Mouse (Mus musculus) CD4-positive, CD25-positive, alpha-beta regulatory T cell, adult 9 weeks (primary cell): ENCODE data around the gene Htr3b. TPM values are rescaled to one million over a fixed set of nuclear protein-coding genes. Genes with fewer than 3 reads are reported as not detected.

Source experiments
- polyA plus RNA-seq: library from polyadenylated mRNA; unstranded; fragments of 100-300 nt; shearing (Covaris generic); gene quantifications from one replicate; pipeline ENCODE4 v1.2.1, GENCODE M21; 2017

Htr3b gene
- not detected for polyA plus RNA-seq

DNA sequence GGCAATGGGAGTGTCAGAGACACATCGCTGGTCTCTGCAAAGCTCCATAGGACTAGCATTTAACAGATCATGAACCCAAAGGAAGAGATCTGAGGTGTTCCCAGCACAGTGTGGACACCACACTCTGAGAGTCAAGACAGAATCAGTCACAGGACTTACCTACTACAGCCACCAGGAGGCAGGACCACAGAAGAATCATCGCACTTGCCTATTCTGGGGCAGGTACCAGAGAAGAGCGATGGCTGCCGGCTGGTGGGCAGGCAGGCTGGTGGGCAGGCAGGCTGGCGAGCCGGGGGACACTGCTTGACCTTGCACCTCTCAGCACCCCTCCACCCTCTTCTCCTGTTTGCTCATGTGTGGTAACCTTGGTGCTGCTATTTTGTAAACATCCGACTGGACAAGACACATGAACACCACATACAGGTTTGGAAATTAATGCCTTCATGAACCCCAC, at the start of gene Htr3b:
Gene Htr3b, minus strand, starts transcription at position 404 of the 454 bp plus-strand sequence.

DNA sequence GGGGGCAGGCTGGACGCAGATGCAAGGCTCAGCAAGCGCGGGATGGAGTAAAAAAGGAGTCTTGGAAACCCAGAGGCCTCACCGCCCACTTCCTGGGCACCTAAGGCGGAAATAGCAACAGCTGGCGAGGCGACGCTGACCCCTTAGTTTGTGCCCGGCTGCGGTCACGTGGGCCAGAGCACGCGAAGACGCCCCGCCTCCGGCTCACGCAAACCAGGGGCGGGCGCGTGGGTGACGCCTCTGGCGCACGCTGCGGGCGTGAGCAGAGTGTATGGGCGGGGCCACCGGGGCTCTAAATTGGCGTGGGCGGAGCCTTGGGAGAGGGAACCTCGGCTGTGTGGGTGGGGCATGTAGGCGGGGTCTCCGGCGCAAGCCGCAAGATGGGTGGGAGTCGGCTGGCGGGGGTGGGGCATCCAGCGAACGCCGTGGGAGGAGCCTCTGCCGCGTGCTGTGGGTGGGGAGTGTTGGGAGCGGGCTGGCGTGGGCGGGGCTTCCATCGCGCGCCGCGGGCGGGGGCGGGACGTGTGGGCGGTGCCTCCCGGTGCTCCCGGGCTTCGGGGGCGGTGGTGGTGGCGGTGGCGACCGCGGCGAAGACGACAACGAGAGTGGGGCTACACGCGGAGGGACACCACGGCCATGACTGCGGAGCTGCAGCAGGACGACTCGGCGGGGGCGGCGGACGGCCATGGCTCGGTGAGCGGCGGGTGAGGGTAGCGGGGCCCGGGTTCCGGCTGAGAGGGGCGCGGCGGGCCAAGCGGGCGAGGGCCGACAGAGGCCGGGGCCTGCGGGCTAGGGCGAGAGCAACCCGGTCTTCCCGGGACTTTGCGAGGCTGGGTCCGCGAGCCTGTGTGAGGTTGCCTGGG, 20.3 kb upstream of the Htr3b start, which contains the start of gene Usp28:
Gene Usp28, plus strand, starts transcription at position 531 of the 863 bp plus-strand sequence.

DNA sequence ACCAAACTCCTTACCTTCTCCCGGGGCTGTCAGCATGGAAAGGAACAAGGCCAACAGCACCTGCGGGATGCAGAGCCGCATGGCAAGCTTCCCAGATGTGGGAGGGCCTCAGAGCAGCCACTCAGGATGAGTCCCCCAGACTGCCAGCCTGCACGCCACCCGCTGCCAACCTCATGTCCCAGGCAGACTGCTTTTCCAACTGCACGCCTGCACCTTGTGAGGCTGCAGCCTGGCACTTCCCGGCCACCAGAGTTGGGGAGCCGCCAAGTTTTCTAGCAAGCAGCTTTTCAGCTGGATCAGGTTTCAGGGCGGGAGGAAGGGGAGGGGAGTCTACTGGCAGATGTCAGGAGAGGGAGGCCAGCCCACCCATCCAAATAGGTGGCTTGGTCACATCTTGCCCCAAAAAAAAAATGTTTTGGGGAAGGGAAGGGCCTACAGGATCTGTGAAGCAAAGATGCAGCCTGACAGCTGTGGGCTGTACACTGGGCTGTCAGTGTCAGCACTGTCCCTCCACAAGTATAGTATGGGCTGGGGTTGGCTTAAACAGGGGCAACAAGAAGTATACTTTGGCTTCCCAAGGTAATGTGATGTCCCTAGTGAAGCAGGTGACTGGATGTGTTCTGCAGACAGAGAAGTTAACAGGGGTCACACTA, 53.8 kb downstream of the Htr3b start, which contains the start of gene Htr3a:
Gene Htr3a, minus strand, starts transcription at position 215 of the 653 bp plus-strand sequence.

Other genes with a start within 250 kb of the Htr3b start
- 0.46 TPM for gene Zbtb16, start 128.8 kb downstream of the Htr3b start, polyA plus RNA-seq
- gene Htr3a, start 53.9 kb downstream of the Htr3b start, polyA plus RNA-seq = not detected
- gene Usp28, start 20.4 kb upstream of the Htr3b start, polyA plus RNA-seq = 57.8 TPM
- 53.7 TPM for gene Zw10, start 90.6 kb upstream of the Htr3b start, polyA plus RNA-seq
- gene Tmprss5, start 116.3 kb upstream of the Htr3b start, polyA plus RNA-seq = 0.09 TPM